Mouse (Mus musculus) frontal cortex, postnatal 36 days (tissue): ENCODE data around the gene Gm8994.
"Not testable (repeated sequence)": the region's sequence is repeated elsewhere in the genome, so short reads cannot be mapped to it uniquely, and the experiment has no call there.

Experiments
- DNase-seq, 2 experiments: peaks; one replicate each; pipeline ENCODE4 v3.0.0; 2022; ENCODE audit warnings: low spot score in 2 of 2

Gene Gm8994

DNA sequence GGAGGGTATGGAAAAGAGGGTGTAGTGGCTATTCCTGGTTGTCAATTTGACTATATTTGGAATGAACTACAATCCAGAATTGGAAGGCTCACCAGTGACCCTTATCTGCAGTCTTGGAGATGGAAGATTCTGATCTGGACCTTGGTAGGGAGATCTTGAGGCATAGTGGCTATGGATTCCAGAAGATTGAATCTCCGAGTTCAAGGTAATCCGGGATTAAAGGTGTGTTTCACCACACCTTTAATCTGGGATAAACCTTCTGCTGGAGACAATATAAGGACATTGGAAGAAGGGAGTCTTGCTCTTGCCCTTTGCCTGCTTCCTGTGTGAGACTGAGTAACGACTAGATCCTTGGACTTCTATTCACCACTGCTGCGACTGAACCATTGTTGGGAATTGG is at the start of gene Gm8994:
TSS of gene Gm8994 (plus strand) at position 301 of the 400 bp plus-strand sequence.
- not testable (repeated sequence) for DNase-seq

DNA sequence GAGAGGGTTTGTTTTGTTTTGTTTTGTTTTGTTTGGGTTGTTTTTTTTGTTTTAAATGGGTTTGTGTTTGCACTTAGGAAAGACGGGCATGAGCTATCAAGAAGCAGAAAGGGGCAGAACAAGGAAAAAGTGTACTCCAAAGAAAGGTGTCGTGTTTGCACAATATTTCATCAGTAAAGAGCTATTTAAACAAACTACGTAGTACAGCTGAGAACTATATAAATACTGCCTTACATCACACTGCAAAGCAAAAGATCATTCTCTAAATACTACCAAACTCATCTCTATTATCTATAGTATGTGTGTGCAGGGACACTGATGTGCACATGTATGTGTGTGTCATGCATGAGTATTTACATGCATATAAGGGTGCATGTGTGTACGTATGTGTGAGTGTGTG is 49.7 kb upstream of the Gm8994 start:
- DNase-seq, result no peak

DNA sequence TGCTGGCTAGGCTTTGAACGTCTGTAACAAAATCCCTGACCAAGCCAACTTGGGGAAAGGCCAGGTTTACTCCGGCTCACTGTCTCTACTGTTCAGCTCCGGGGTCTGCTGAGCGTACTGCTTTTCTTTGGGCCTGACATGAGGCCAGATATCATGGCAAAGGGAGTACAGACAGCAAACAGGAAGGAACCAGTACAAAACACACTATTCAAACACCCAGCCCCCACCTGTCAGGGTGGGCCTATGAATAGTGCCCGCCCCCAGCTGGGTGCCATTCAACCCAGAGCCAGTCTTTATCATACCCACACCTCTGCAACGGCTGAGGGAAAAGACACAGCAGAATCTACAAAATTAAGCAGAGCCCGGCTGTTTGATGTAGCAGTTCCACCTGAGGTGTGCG is 42.8 kb upstream of the Gm8994 start:
- DNase-seq, result no peak

DNA sequence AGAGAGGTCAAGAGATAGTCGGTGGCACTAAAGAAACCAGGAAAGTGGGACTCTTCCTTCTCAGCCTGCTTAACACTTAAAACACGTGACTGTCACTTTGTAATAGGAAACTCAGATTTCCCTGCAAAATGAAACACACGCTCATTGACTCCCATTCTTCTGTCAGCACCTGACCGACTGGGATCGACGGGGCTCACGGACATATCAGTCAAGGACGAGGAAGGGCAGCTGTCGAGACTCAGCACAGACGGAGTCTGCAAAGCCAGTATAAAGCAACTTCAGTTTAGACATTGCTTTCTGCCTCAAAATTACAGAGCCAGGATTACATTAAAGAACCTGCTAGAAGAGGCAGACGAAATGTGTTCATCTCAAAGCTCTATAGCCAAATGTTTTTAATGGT is 41.2 kb upstream of the Gm8994 start:
- DNase-seq, result no peak

DNA sequence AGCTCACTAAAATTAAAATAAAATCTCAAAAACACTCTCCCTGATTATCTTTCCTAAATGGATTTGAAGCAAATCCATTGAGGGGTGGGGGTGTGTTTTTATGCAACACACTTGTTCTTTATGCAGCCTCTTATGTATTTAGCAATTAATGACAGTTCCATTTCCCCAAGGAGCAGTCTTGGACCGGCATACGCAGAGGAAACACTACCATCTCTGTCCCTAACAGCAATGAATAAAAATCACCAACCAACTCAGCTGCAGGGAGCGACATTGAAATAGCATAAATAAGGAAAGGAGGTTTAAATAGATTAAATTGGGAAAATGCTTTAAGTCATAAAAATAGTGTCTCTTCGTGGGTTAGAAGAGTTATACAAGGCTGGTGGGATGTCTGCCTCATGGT is 40.8 kb upstream of the Gm8994 start:
- no peak for DNase-seq

DNA sequence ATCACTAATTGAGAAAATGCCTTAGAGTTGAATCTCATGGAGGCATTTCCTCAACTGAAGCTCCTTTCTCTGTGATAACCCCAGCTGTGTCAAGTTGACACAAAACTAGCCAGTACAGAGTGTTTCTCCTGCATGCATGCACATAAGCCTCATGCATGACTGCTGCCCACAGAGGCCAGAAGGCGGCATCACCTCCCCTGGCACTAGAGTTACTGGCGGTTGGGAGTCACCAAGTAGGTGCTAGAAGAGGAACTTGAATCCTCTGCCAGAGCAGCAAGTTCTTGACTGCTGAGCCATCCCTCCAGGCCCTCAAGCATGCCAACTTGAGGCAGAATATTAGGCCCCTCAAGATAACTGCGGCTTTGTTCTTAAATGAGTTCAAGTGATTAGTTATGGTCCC is 35.9 kb upstream of the Gm8994 start:
- no peak for DNase-seq

DNA sequence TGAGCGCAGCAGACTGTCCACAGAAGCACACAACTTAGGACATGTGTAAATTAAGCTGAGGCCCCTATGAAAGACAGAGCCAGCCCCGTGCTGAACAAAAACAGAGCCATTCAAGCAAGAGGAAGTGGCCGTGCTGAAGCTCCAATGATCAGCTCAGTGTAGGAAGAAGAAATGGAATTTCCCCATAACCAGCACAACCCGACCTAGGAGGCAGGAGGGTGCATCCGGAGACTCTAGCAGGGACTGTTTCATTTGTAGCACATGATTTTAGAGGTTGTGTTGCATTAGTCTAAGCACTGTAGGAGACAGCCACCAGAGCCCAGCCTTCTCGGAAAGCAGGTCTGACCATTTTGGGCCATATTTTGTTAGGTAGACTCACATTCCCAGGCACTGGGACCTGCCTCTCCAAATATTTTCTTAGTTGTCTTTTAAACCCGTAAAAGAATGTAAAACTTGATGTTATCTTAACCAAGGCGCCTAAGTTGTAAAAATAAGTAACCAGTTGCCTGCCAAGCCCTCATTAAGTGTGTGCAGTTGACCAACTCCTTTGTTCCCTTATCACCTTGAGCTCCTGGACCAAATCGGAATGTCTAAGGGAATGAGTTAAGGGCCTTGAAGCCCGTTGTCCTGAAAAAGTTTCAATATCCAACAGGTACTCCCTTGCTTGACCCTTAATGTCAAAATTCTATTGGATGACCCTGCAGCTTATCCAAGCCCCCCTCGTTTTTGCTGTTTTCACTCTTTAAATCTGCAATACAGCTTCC is 35.2 kb upstream of the Gm8994 start:
- no peak for DNase-seq

DNA sequence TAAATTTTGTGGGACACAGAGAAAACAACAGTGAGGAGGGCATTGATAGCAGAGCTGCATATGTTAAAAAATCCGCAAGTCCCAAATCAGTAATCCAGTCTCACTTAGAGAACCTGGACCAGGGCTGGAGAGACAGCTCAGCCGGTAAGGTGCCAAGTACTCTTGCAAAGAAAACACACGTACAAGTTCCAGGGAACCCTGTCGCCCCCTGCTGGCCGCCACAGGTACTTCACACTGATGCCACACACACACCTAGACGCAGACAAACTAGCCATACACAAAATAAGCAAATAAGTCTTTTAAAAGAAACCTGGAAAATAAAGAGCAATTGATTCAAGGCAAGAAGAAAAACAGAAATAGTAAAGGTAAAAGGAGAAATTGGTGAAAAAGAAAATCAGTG is 33.6 kb upstream of the Gm8994 start:
- no peak for DNase-seq

DNA sequence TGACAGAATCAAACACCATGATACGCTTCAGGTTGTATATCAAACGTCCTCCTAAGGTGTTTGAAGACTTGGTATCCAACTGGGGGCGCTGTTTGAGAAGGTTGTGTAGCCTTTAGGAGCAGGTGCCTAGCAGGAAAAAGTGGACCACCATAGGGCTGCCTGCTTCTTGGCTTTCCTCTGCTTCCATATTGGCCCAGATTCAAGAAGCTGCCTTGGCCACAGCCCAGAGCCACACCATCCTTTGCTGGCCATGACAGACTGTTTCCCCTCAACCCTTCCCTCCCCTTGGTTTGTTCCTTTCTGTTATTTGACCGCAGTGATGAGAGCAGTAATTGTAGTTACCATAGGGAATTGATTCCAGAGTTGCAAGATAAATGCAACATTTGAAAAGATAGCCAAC is 31.5 kb upstream of the Gm8994 start:
- DNase-seq, result no peak

DNA sequence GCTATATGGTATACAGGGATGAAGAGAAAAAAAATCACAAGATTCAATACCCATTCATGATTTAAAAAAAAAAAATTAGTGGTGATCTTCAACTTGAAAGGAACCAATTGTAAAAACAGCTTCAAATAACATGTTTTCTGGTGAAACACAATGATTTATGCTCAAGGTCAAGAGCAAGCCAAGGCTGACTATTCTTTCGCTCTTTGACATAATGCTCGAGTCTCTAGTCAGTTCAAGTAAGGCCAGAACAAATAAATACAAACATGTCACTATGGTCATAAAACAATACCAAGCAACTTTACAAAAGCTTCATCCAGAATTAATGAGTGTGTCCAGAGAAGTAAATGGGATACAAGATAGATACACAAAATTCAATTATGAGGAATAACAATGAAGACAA is 31.1 kb upstream of the Gm8994 start:
- DNase-seq, result no peak

DNA sequence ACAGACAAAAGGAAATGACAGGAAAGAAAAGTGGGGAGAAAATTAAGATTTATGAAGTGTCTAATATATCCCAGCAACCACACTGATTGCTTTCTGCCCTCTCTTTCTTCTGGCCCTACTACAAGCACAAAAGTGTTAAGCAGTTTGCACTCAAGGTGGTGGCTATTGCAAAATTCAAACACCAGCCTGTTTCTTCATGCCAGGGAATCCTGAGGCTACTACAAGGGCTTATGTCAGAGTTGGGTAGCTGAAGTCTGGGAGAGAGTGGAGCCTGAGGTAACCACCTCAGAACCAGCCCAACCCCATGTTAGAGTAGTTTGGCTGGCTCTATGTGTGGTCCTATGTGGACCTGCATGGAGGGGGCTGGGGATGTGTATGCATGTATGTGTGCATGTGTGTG is 23.8 kb upstream of the Gm8994 start:
- DNase-seq, result no peak

DNA sequence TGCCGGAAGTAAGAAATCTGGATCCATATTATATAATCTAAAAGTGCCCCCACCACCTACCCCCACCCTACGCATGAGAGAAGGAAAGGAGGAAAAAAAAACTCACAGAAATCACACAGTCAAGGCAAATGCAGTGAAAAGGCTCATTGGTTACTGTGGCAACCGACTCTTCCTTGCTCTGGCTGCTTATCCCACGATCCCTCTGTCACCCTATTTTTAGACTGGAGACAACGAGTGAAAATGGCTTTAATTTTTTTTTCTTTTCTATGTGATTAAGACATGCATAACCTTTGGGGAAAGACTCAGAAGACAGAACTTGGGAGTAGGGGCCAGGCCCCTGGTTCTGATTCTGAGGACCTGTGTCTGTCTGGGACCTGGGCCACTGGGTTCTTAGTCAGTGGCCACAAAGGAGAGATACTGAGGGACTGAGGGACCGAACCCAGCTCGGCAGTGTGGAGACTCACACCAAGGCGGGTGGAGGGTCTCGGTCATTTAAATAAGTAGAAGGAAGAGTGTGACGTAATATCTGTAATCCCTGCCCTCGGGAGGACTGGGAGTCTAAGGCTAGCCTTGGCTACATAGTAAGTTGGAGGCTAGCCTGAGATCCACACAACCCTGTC is 22.9 kb upstream of the Gm8994 start:
- peak; percentile 45 to 67 for DNase-seq

DNA sequence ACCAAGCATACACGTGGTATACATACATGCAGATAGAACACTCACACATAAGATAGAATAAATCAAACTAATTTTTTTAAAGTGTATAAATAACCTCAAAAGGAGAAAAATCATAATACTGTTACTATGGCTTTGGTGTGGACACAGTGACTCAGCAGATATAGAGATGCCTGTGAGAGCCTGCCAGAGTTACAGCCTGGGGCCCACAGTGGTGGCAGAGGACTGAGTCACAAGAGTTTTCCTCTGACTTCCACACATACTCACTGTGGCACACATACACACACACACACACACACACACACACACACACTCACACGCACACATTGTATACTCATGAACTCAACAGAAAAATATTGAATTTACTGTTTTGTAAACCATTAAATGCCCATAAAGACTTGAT is 17.9 kb upstream of the Gm8994 start:
- no peak for DNase-seq

DNA sequence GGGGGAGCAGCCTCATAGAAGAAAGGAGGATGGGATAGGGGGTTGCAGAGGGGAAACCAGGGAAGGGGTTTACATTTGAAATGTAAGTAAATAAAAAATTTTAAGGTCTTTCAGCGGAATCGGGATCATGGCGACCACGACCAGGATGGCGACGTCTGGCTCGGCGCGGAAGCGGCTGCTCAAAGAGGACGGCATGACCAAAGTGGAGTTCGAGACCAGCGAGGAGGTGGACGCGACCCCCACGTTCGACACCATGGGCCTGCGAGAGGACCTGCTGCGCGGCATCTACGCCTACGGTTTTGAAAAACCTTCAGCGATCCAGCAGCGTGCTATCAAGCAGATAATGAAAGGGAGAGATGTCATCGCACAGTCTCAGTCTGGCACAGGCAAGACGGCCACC is 1.1 kb downstream of the Gm8994 start:
- not testable (repeated sequence) for DNase-seq

DNA sequence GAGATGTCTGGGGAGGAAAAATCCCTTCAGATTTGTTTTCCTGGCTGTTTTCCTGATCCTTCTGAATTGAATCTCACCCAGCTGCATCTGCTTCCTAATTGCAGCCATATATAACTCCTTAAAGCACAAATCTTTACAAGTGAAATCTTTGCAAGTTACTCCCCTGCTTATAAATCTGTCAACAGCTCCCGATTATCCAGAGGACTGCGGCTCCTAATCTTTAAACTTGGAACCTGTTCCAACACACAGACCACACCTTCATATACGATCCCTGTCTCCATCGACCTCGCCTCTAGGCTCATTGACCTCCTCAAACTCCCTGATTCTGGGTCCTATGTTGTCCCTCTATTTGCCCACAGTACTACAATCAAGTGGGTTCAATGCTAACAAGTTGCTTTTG is 13.3 kb downstream of the Gm8994 start:
- DNase-seq, result no peak

DNA sequence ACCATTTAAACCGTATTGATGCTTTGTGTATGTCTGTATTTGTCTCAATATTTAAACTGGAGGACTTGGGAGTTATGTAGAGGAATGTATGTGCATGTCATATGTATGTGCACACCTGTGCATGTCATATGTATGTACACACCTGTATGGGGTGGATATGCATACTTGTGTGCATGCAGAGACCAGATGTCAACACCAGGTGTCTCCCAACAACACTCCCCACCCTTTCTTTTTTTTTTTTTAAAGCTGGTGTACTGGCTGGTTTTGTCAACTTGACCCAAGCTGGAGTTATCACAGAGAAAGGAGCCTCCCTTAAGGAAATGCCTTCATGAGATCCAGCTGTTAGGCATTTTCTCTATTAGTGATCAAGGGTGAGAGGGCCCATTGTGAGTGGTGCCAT is 13.8 kb downstream of the Gm8994 start:
- no peak for DNase-seq

DNA sequence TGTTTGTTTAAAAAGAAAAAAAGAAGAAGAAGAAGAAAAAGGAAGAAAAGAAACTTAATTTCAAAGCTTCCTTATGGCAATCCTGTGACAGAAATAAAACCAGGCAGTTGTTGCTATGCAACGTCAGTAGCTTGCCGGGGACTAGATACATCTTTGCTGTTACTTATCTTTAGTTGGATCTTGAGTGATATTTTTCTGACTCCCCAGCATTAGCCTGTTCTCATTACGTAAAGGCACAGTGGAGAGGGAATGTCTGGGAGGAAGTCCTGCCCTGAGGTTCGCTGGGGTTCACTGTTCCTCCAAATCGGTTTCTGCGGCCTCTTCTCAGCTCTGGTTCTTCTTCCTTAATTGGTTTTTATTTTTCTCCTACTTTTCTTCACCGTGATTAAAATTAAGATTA is 16.5 kb downstream of the Gm8994 start:
- DNase-seq, result peak in 1 of 2 experiments; percentile 54

DNA sequence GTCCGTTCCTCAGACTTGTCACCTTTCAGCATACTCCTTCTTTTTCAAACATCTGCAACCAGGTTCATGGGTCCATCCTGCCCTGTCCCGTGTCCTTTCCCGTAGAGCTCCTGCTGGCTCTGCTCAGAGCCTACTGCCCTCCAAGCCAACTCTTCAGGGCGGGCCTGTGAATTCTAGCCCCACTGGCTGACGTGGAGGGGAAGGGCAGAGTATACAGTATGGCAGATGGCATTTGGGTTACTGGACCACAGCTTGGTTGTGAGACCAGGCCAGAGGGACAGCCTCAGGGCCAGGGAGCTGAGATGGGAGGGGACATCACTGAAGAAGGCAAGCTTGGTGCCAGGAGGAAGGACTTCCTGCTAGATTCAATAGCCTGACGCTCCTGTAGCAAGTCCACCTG is 17.7 kb downstream of the Gm8994 start:
- no peak for DNase-seq

DNA sequence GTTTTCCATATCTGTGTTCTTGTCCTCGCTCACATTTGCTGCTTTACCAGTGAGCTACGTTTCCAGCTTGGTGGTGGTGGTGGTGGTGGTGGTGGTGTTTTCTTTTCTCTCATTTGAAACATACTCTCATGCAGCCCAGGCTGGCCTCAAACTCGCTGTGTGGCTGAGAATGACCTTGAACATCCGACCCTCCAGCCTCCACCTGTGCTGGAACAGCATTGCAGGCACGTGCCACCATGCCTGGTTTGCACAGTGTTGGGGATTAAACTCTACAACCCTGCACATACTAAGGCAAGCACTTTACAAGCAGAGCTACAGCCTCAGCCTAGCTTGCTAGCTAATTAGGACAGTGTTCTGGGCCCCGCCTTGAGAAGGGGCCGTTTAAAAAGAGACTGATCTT is 18.3 kb downstream of the Gm8994 start:
- DNase-seq, result no peak

DNA sequence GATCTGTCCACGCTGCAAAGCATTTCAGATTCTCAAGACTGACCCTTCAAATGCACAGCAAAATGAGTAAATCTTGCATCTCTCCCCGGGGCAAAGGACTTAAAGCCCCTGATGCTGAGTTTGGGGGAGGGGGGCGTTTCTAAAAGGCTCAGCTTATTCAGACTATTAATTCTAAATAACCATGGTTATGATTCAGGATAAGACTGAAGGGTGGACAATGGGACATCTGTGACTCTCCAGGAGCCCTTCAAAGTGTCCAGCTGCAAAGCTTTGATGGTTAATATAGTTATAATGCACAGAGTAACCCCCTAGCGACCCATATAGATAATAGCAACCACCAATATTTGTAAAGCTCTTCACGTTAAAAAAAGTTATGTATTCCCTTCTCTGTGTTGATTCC is 19.7 kb downstream of the Gm8994 start:
- no peak for DNase-seq

DNA sequence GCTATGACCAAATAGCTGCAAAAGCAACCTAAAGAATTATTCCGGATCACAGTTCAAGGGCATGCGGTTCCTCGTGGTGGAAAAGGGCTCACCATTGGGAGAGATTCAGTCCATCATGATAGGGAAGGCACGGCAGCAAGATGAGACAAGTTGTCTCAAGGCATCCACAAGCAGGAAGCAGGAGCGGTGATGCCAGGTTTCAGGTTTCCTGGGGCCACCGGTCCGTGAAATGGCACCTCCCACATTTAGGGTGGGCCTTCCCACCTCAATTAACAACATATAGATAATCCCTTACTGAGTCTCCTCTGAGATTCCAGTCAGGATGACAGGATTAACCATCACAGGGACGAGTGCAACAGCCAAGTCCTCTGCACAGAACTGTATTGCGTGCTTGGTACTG is 20.3 kb downstream of the Gm8994 start:
- no peak for DNase-seq

DNA sequence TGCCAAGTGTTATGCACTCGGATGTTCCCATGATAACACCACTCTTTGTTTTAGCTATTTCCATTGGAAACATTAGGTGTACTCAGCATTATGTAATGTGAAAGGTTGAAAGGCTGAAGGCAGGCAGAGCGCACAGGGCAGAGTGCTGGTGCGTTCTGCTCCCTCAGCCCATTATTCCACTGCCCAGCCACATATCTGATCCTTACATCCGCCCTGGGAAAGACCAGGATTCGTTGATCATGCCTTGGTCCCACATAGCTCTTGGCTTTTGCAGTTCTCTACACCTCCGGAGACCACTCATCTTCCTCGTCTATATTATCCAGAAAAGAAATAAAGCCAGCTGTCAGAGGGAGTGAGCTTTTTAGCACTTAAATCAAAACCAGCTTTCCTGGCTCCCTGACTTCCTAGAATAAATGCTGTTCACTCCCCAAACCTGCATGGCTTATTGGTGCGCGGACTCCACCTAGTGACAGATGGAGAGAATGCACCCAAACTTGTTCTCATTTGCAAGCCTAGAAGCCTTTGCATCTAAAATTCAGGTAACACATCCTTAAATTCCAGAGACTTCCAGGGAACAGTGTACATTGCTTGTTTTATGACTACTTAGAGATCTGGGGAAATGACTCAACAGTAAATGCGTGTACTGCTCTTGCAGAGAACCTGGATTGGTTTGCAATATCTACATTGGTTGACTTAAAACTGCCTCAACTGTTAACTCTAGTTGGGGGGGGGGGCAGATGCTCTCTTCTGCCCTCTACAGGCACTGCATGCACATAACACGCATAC is 26.3 kb downstream of the Gm8994 start:
- DNase-seq, result peak; percentile 91 to 96

DNA sequence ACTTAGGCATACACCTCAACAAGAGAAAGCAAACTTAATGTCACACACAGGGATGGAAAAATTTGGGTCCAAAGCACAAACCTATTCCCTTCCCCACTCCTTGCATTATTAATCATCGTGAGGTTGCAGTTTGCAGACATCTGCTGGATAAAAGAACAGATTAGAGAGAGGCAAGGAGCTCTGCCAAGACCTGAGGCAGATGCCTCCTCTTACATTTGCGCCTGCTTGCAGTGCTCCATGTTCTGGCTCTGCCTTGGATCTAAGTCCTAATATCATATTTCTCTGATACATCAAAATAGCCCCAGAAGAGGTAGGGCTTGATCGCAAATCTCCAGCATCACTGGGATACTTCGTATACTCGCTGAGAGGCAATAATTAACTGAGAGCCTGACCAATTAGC is 31.1 kb downstream of the Gm8994 start:
- peak in 1 of 2 experiments; percentile 19 for DNase-seq
